Mouse (Mus musculus) ovary, postnatal 14 days (tissue): ENCODE data around the gene Il16.

Source experiments
- DNase-seq: peaks from one replicate; pipeline ENCODE4 v3.0.0; 2022; ENCODE audit warnings: low spot score

Il16 gene

GRCm38 (mm10) chr7:83682640-83683274 lies 62.8 kb downstream of the Il16 start:
- DNase-seq: no peak

DNA sequence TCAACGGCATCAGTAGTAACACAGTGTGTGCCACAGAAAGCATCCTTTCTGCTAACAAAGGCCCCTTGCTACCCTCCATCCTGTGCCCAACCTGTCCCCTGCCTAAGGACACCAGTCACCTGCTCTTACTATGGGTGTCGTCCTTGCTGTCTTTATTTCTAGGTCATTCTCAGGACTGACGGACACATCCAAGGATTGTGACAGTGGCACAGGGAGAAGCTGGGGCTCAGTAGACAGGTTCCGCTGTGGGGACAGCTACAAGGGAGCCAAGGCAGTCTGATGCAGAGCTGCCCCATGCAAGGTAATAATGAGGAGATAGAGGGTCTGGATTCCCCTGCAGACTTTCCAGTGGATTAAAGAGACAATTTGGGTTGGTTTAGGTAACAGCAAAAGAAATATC lies 67.0 kb downstream of the Il16 start:
- no peak for DNase-seq

- no peak for DNase-seq
Measured at GRCm38 (mm10) chr7:83677296-83677695, 68.2 kb downstream of the Il16 start.

- no peak for DNase-seq
Measured at GRCm38 (mm10) chr7:83675545-83676254, 69.8 kb downstream of the Il16 start.

DNA sequence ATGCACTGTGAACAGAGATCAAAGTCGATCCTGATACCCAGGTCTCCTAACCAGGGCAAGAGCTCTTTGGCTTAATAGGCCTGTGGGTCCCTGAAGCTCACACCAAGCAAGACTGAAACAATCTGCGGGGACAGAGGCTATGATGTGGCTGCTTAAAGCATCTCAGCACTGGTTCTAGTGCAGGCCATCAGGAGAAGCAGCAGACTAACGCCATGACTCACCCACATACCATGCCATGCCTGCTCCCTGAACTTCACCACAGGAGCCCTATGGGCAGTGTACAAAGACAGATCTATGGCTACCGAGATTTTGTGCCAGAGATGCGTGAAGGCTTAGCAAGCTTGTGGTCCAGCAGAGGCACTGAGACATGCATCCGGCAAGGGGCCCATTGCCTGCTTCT lies 74.0 kb downstream of the Il16 start:
- DNase-seq: no peak

- peak; percentile 59 for DNase-seq
Measured at GRCm38 (mm10) chr7:83668724-83669123, 76.8 kb downstream of the Il16 start.

DNA sequence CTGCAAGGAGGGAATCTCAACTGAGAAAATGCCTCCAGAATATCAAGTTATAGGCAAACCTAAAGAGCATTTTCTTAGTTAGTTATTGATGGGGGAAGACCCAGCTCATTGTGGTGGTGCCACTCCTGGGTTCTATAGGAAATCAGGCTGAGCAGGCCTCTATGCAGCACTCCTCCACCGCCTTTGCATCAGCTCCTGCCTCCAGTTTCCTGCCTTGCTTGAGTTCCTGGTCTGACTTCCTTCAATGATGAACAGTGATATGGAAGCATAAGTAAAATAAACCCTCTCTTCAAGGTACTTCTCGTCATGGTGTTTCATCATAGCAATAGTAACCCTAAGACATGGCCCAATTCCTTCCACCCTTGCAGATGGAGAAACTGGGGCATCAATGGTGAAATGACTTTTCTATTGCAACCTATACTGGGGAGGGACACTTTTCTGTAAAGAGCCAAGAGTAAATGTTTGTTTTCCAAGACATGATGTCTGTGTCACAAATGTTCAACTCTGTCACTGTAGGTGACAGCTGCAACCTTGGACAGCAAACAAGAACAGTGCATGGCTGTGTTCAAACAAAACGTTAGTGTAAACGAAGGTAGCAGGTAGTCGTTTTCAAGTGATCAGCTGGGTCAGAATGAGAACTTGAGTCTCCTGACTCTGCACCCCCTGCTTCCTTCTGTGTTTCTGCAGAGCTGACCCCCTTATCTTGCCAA lies 77.4 kb downstream of the Il16 start:
- DNase-seq: no peak

- no peak for DNase-seq
Measured at GRCm38 (mm10) chr7:83666087-83666595, 79.4 kb downstream of the Il16 start.

DNA sequence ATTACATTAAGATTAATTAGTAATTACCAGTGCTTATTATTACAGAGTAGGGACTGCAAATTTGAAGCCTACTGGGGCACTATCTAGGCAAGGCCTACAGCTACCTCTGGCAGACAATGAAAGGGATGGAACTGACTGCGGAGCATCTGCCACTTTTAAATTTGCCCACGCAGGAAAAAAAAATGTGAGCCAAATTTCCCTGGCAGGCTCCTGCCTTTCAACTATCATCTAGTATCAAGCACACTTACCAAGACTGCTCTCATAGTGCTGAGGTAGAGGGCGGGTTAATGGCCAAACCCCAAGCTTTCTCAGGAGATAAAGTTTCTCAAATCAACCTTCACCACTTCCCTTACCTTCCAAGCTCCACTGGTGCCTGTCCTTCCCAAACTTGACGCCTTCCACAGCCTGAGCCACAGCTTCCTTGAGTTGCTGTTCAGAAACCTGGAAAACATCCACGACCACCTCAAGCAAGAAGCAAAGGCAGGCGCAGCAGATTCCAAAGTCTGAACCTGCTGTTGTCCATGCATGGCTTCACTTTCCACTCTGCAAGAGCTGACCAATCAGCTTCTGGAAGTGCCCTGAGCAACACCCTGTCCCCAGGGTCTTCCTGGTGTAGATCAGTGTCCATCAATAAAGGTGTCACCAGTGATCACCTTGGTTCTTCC lies 82.7 kb downstream of the Il16 start:
- DNase-seq: no peak

- no peak for DNase-seq
Measured at GRCm38 (mm10) chr7:83661763-83662162, 83.8 kb downstream of the Il16 start.

GRCm38 (mm10) chr7:83661031-83661430 lies 84.5 kb downstream of the Il16 start:
- no peak for DNase-seq

- no peak for DNase-seq
Measured at GRCm38 (mm10) chr7:83660273-83660691, 85.2 kb downstream of the Il16 start.

DNA sequence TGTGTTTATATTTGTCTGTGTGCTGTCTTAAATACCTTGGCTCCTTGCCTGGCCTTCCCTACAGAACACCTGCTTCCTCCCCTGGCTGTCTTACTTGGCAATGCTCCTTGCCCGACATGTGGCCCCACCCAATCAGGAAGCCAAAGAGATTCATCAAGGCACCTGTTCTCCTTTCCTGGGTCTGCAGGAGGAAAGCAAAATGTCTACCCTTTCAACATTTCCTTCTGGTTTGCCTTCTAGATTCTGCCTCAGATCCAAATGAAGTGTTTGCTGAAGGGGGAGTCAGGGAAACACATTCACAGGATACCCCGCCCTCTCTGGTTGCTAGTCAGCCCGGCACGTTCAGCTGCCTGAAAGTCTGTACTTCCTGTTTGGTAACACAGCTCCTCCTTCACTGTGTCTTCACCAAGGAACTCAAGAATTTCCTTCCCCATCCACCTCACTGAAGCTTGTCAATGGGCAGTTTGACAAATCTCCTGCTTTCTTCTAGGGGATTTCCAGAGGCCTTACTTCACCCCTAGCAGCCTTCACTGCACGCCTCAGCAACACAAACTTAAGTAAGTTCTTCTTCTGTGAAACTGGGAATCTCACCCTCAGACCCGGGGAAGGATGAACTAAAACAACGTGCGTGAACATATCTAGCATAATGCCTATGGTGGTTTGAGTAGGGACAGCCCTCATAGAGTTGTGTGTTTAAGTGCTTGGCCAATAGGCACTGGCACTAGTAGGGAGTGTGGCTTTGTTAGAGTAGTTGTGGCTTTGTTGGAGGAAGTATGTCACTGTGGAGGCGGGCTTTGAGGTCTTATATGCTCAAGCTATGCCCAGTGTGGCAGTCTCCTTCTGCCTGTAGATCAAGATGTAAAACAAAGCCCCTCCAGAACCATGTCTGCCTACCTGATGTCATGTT lies 86.1 kb downstream of the Il16 start:
- no peak for DNase-seq

GRCm38 (mm10) chr7:83658716-83659115 lies 86.8 kb downstream of the Il16 start:
- DNase-seq: no peak

- DNase-seq: no peak
Measured at GRCm38 (mm10) chr7:83654938-83655630, 90.4 kb downstream of the Il16 start.

DNA sequence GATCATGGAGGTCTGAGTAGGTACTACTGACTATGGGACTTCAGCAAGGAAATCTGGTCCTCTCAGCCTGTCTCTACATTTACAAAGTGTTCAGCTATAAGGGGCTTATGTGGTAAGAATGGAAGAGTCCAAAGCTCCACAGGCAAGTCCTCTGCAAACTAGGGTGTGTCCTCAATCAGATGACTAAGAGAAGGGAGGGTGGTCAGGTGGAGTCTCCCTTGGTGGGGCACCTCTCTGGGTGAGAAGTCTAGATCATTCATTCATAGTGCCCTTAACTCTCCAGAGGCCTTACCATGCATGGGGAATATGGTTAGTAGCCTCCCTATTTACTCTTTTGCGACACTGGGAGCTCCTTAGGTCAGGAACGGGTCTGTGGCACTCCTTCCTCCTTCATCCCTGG lies 91.3 kb downstream of the Il16 start:
- DNase-seq: no peak

DNA sequence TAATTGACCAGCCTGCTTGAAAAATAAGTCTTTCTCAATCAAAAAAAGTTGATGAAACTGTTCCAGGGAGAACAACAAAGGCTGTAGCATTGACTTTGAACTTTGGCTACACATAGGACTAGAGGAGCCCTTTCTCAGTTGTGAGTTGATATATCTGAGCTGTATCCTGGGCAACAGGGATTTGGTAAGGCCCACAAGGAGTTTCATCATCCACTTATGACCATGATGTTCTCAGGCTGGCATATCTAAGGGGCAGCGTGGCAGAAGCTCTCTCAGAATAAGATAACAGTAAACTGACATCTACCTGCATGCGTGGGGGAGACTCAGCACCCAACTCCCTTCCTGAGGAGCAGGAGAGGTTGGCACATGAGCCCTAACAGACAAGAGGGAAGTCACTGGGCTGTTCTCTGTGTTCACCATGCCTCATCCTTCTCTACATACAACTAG lies 91.9 kb downstream of the Il16 start:
- DNase-seq: no peak

DNA sequence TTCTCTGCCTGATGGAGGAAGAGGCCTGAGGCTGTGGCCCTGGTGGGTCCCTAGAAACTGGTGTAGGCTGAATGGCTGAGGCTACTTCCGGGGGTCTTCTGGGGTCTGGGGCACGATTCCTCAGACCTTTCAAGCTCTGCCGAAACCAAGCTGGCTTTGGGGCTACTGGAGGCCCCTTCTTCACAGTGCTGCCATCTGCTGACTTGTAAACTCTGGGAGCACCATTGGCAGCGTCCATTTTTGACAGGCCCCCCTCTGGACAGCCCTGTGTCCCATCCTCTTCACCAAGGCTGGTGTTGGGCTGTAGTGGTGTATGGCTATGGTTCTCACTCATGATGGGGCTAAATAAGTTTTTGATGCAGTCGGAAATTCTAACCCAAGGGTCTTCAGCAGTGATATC lies 93.0 kb downstream of the Il16 start:
- DNase-seq: no peak

DNA sequence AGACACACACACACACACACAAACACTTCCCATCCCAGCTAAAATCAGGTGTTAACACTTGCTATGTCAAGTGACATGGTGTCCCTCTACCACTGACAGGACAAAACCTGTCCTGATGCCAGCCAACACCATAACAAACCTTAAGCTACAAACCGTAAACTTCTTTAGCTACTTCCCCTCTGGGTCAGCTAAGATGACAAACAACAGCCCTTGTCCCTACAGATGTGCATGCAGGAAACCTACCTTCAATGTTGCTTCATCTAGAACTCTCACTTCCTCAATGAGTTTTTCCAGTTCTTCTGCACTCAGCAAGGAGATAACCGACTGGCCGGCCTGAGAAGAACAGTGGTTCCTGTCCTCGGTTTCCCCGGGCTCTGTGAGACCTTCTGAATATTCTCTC lies 94.9 kb downstream of the Il16 start:
- DNase-seq: no peak

- DNase-seq: no peak
Measured at GRCm38 (mm10) chr7:83648807-83649206, 96.7 kb downstream of the Il16 start.

DNA sequence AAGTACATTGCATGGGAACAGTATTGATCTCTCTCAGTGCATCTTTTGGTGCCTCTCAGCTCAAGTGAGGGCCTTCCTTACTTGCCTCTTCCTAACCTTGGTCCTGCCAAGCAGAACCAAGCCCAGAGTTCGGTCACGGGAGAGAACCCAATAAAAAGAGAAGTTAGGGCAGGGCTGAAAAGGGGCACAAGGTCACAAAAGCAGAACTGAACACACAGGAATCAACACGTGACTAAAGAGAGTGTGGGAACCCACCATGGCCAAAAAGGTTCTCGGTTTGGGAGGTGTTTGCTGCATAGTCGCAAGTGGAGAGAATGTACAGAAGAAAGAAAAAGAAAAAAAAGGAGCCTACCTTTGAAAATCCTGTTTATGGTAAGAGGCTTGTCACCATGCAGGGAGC lies 100.0 kb downstream of the Il16 start:
- no peak for DNase-seq
